Mouse (Mus musculus): ENCODE measurements around the gene Tmem176a. TPM values are rescaled to one million over a fixed set of nuclear protein-coding genes. Genes with fewer than 3 reads are reported as not detected.
A peak's percentile ranks its signal among the peaks of the same experiment; 100 is the strongest.

Tmem176a gene
- 101 and 119 TPM in 2 replicates for polyA plus RNA-seq (2014; fragmentation: Nextera tagmentation; extraction: Ambion mirVana)

DNA sequence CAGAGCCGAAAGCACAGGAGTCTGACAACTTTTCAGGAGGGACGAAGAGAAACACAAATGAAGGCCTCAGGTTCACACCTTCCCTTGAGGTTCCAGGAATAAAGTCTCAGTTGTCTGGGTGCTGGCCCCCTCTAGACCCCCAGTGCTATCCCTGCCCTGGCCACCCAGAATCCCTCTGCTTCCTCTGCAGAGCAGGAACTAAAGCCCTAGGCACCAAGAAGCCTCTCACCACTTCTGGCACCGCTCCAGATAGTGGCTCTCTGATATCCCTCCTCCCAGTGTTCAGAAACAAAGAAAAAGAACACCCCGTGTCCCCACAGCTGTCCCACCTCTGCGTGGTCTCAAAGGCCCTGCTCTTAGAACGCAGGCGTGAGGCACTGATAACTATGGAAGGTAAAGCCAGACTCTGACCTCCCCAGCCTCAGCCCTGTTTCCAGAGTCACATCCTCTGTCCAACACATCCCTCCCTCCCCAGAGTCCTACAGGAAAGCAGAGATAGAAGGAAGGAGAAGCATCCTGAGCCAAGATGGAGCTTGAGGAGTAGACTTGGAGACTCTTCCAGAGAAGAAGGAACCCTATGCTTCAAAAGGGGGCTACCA is at the start of gene Tmem176a:
TSS of gene Tmem176a (plus strand) at position 549 of the 599 bp plus-strand sequence.
- H3K4me3 ChIP-seq (ENCODE audit: control insufficient read depth in 1 of 2, insufficient read depth in 1 of 2, low read depth in 1 of 2, low read length in 2 of 2): peak within 1 kb of the TSS; percentile 42 to 59
- peak within 1 kb of the TSS; percentile 75 for H3K4me2 ChIP-seq (ENCODE audit: low read length)
- H3K36me3 ChIP-seq (ENCODE audit: control insufficient read depth, insufficient read depth, low read length): peaks cover 61% of the 10 kb centered on the region
- peak within 1 kb of the TSS; percentile 87 to 94 for H3K27ac ChIP-seq (replicated peaks in 1 of 2; ENCODE audit: control insufficient read depth in 1 of 2, insufficient read depth in 1 of 2, low read depth in 2 of 2, low read length in 2 of 2)
- no peaks in the 10 kb centered on the region for H3K27me3 ChIP-seq (ENCODE audit: control insufficient read depth, insufficient read depth, low read length)
- 5% methylated on average over 7 of the region's 7 CpGs for WGBS
- 0 out of 2 replicates have a peak, but pooled peaks have one; percentile 15 for ATAC-seq (ENCODE audit: insufficient number of reproducible peaks, insufficient read depth, low FRiP score, low read depth)
- H3K9ac ChIP-seq (ENCODE audit: low read length): peak within 1 kb of the TSS; percentile 79
- H3K9me3 ChIP-seq (ENCODE audit: control insufficient read depth, low read length): no peaks in the 10 kb centered on the region
- H3K4me1 ChIP-seq (ENCODE audit: control insufficient read depth in 2 of 2, insufficient read depth in 2 of 2, low read length in 2 of 2): peaks cover 11 to 31% of the 10 kb centered on the region in 2 experiments

DNA sequence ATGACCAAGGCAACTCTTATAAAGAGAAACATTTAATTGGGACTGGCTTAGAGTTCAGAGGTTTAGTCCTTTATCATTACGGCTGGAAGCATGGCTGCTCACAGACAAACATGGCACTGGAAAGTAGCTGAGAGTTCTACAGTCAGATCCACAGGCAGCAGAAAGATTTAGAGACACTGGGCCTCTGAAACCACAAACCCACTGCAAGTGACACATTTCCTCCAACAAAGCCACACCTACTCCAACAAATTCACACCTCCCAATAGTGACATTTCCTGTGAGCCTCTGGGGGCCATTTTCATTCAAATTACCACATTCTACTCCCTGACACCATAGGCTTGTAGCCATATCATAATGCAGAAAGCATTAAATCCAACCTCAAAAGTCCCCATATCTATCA is 38.8 kb upstream of the Tmem176a start:
- Histone ChIP-seq H3K4me2 (ENCODE audit: low read length) (no peak overlapping the region), H3K36me3 (ENCODE audit: control insufficient read depth, insufficient read depth, low read length) (no peaks in the 10 kb centered on the region), H3K9ac (ENCODE audit: low read length) (no peak overlapping the region), H3K4me3 (ENCODE audit: control insufficient read depth in 1 of 2, insufficient read depth in 1 of 2, low read depth in 1 of 2, low read length in 2 of 2) (no peak overlapping the region), H3K27me3 (ENCODE audit: control insufficient read depth, insufficient read depth, low read length) (no peaks in the 10 kb centered on the region), H3K4me1 (ENCODE audit: control insufficient read depth in 2 of 2, insufficient read depth in 2 of 2, low read length in 2 of 2) (no peaks in the 10 kb centered on the region), H3K27ac (replicated peaks in 1 of 2; ENCODE audit: control insufficient read depth in 1 of 2, insufficient read depth in 1 of 2, low read depth in 2 of 2, low read length in 2 of 2) (no peak overlapping the region), H3K9me3 (ENCODE audit: control insufficient read depth, low read length) (0 out of 2 replicates have a peak, but pooled peaks cover 5% of the 10 kb centered on the region)
- ATAC-seq (ENCODE audit: insufficient number of reproducible peaks, insufficient read depth, low FRiP score, low read depth): no peak
- 76% methylated on average over 1 of the region's 1 CpGs for WGBS

DNA sequence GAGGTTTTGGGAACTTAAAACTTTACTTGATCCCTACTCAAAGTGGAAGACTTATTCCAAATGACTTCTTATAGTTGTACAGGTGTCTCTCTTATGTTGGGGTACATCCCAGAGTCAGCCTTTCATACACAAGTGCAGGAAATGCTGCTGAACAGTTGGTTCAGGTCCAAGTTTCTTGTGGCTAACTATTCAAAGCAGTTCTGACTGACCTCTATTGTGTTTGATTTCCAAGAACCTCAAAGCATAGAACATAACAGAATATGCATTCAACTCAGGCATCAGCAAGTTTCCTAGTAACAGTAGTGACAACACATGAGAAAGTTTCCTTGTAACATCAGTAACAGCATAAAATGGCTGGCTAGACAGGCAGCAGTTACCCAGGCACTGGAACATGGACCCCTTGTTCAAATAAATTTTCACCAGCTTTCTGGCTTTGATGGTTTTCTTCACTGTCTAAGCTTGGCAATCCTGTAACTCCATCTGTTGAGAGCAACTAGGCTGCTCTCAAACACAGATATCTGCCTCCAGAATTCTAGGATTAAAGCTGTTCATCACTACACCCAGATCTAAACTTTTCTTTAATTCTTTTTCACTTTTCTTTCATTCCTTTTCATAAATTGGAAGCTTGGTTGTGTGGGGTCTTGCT is 37.2 kb upstream of the Tmem176a start:
- no peaks in the 10 kb centered on the region for H3K27me3 ChIP-seq (ENCODE audit: control insufficient read depth, insufficient read depth, low read length)
- H3K4me2 ChIP-seq (ENCODE audit: low read length): no peak overlapping the region
- ATAC-seq (ENCODE audit: insufficient number of reproducible peaks, insufficient read depth, low FRiP score, low read depth): no peak

DNA sequence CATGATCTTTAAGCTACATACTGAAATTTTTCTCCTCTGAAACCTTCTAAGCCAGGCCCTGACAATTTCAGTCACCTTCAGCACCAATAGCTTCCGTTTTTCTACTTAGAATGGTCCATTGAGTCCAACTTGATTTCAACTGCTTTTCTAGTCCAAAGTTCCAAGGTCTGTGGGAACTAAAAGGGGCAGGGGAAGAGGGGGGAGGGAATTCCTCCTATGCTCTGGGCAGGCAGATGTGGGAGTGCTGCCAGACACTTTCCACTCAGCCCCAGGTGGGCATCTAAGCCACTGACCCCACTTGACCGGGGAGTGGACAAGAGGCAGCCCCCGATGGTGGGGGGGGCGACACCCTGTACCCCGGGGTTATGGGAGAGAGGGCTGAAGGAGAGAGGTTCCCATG is 36.4 kb upstream of the Tmem176a start:
- Histone ChIP-seq H3K4me3 (ENCODE audit: control insufficient read depth in 1 of 2, insufficient read depth in 1 of 2, low read depth in 1 of 2, low read length in 2 of 2) (no peak overlapping the region), H3K36me3 (ENCODE audit: control insufficient read depth, insufficient read depth, low read length) (no peaks in the 10 kb centered on the region), H3K27ac (replicated peaks in 1 of 2; ENCODE audit: control insufficient read depth in 1 of 2, insufficient read depth in 1 of 2, low read depth in 2 of 2, low read length in 2 of 2) (no peak overlapping the region), H3K4me2 (ENCODE audit: low read length) (no peak overlapping the region), H3K4me1 (ENCODE audit: control insufficient read depth in 2 of 2, insufficient read depth in 2 of 2, low read length in 2 of 2) (no peaks in the 10 kb centered on the region), H3K9me3 (ENCODE audit: control insufficient read depth, low read length) (0 out of 2 replicates have a peak, but pooled peaks cover 5% of the 10 kb centered on the region), H3K9ac (ENCODE audit: low read length) (no peak overlapping the region), H3K27me3 (ENCODE audit: control insufficient read depth, insufficient read depth, low read length) (no peaks in the 10 kb centered on the region)
- no peak for ATAC-seq (ENCODE audit: insufficient number of reproducible peaks, insufficient read depth, low FRiP score, low read depth)
- 80% methylated on average over 5 of the region's 5 CpGs for WGBS

More for the DNA sequence above, 37.2 kb upstream of the Tmem176a start:
- Histone ChIP-seq H3K36me3 (ENCODE audit: control insufficient read depth, insufficient read depth, low read length) (no peaks in the 10 kb centered on the region), H3K9ac (ENCODE audit: low read length) (no peak overlapping the region), H3K27ac (replicated peaks in 1 of 2; ENCODE audit: control insufficient read depth in 1 of 2, insufficient read depth in 1 of 2, low read depth in 2 of 2, low read length in 2 of 2) (no peak overlapping the region), H3K9me3 (ENCODE audit: control insufficient read depth, low read length) (0 out of 2 replicates have a peak, but pooled peaks cover 5% of the 10 kb centered on the region), H3K4me3 (ENCODE audit: control insufficient read depth in 1 of 2, insufficient read depth in 1 of 2, low read depth in 1 of 2, low read length in 2 of 2) (no peak overlapping the region), H3K4me1 (ENCODE audit: control insufficient read depth in 2 of 2, insufficient read depth in 2 of 2, low read length in 2 of 2) (no peaks in the 10 kb centered on the region)

DNA sequence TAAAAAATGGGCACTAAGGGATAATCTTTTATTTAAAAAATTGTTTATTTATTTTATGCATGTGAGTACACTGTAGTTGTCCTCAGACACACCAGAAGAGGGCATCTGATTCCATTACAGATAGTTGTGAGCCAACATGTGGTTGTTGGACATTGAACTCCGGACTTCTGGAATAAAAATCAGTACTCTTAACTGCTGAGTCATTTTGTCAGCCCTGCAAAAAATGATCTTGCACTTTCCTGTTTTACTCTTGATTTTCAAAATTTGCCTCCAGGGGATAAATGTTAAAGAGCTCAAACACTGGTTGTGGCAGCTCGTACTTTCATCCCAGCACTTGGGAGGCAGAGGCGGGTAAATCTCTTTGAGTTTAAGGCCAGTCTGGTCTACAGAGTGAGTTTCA is 34.0 kb upstream of the Tmem176a start:
- Histone ChIP-seq H3K4me3 (ENCODE audit: control insufficient read depth in 1 of 2, insufficient read depth in 1 of 2, low read depth in 1 of 2, low read length in 2 of 2) (no peak overlapping the region), H3K4me1 (ENCODE audit: control insufficient read depth in 2 of 2, insufficient read depth in 2 of 2, low read length in 2 of 2) (no peaks in the 10 kb centered on the region), H3K27me3 (ENCODE audit: control insufficient read depth, insufficient read depth, low read length) (no peaks in the 10 kb centered on the region), H3K36me3 (ENCODE audit: control insufficient read depth, insufficient read depth, low read length) (no peaks in the 10 kb centered on the region), H3K9ac (ENCODE audit: low read length) (no peak overlapping the region), H3K9me3 (ENCODE audit: control insufficient read depth, low read length) (0 out of 2 replicates have a peak, but pooled peaks cover 5% of the 10 kb centered on the region), H3K27ac (replicated peaks in 1 of 2; ENCODE audit: control insufficient read depth in 1 of 2, insufficient read depth in 1 of 2, low read depth in 2 of 2, low read length in 2 of 2) (no peak overlapping the region), H3K4me2 (ENCODE audit: low read length) (no peak overlapping the region)
- ATAC-seq (ENCODE audit: insufficient number of reproducible peaks, insufficient read depth, low FRiP score, low read depth): no peak
- 80% methylated on average over 3 of the region's 3 CpGs for WGBS

DNA sequence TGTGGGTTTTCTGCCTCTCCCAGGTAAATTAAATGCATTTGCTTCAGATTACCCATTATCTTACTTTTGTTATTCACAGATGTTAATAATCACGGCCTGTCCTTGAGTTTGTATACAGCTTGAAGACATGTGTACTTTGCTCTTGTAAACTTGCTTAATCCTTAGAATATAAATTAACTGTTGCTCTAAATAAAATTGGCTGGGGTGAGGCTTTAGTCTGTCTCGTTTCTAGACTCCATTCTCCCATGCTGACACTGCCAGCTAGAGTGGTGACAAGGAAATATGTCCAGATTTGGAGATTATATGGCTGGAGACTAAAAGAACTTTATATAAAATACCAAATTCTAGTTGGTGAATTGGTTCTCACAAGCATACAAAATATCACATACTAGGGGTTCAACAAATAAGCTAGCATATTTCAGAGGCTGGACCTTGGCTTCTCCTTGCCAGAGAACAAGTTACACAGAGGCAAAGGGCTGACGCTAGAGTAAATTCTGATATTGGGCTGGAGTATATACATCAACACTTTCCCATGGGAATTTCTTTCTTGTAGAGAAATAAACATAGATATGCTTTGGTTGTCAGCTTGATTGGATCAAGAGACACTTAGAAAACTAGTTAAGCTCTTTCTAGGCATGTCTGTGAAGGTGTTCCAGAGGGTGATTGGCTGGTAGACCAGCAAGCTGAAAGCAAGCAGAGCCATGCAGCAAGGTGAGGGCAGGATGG is 31.1 kb upstream of the Tmem176a start:
- ATAC-seq (ENCODE audit: insufficient number of reproducible peaks, insufficient read depth, low FRiP score, low read depth): no peak
- no peak overlapping the region for H3K27ac ChIP-seq (replicated peaks in 1 of 2; ENCODE audit: control insufficient read depth in 1 of 2, insufficient read depth in 1 of 2, low read depth in 2 of 2, low read length in 2 of 2)
- no peaks in the 10 kb centered on the region for H3K27me3 ChIP-seq (ENCODE audit: control insufficient read depth, insufficient read depth, low read length)
- 63% methylated on average over 3 of the region's 3 CpGs for WGBS
- no peaks in the 10 kb centered on the region for H3K36me3 ChIP-seq (ENCODE audit: control insufficient read depth, insufficient read depth, low read length)
- no peak overlapping the region for H3K4me2 ChIP-seq (ENCODE audit: low read length)
- no peak overlapping the region for H3K9ac ChIP-seq (ENCODE audit: low read length)
- no peaks in the 10 kb centered on the region for H3K4me1 ChIP-seq (ENCODE audit: control insufficient read depth in 2 of 2, insufficient read depth in 2 of 2, low read length in 2 of 2)
- H3K9me3 ChIP-seq (ENCODE audit: control insufficient read depth, low read length): 0 out of 2 replicates have a peak, but pooled peaks cover 5% of the 10 kb centered on the region
- no peak overlapping the region for H3K4me3 ChIP-seq (ENCODE audit: control insufficient read depth in 1 of 2, insufficient read depth in 1 of 2, low read depth in 1 of 2, low read length in 2 of 2)

DNA sequence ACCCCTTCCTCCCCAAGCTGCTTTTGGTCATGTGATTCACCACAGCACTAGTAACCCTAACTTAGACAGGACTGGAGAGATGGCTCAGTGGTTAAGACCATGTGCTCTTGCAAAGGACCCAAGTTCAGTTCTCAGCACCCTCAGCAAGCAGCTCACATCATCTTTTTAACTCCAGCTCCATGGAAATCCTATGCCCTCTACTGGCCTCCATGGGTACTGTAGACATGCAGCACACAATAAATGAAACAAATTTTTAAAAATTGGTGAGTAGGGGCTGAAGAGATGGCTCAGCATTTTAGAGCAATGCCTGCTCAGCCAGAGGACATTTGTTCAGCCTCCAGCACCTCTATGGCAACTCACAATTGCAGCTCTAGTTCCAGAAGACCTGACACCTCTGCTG is 25.7 kb upstream of the Tmem176a start:
- Histone ChIP-seq H3K4me3 (ENCODE audit: control insufficient read depth in 1 of 2, insufficient read depth in 1 of 2, low read depth in 1 of 2, low read length in 2 of 2) (no peak overlapping the region), H3K9ac (ENCODE audit: low read length) (no peak overlapping the region), H3K4me2 (ENCODE audit: low read length) (no peak overlapping the region), H3K4me1 (ENCODE audit: control insufficient read depth in 2 of 2, insufficient read depth in 2 of 2, low read length in 2 of 2) (no peaks in the 10 kb centered on the region), H3K36me3 (ENCODE audit: control insufficient read depth, insufficient read depth, low read length) (no peaks in the 10 kb centered on the region), H3K9me3 (ENCODE audit: control insufficient read depth, low read length) (no peaks in the 10 kb centered on the region), H3K27me3 (ENCODE audit: control insufficient read depth, insufficient read depth, low read length) (no peaks in the 10 kb centered on the region), H3K27ac (replicated peaks in 1 of 2; ENCODE audit: control insufficient read depth in 1 of 2, insufficient read depth in 1 of 2, low read depth in 2 of 2, low read length in 2 of 2) (no peak overlapping the region)
- ATAC-seq (ENCODE audit: insufficient number of reproducible peaks, insufficient read depth, low FRiP score, low read depth): no peak

Measured in heart, embryonic 14.5 days (tissue).